Mouse (Mus musculus): ENCODE measurements around the gene Eif2a.
"Not testable (repeated sequence)": the region's sequence is repeated elsewhere in the genome, so short reads cannot be mapped to it uniquely, and the experiment has no call there.

The Eif2a gene

GRCm38 (mm10) chr3:58521361-58521760 is 4.3 kb upstream of the Eif2a start:
- DNase-seq (ENCODE audit: low spot score in 2 of 2), result no peak

GRCm38 (mm10) chr3:58523386-58523785 is 2.2 kb upstream of the Eif2a start:
- no peak for DNase-seq (ENCODE audit: low spot score in 2 of 2)

GRCm38 (mm10) chr3:58524246-58524645 is 1.4 kb upstream of the Eif2a start:
- DNase-seq (ENCODE audit: low spot score in 2 of 2), result no peak

GRCm38 (mm10) chr3:58525166-58525565 is 455 bp upstream of the Eif2a start:
- no peak for DNase-seq (ENCODE audit: low spot score in 2 of 2)

GRCm38 (mm10) chr3:58526408-58526737 is 752 bp downstream of the Eif2a start:
- DNase-seq (ENCODE audit: low spot score in 2 of 2), result no peak

- DNase-seq (ENCODE audit: low spot score in 2 of 2), result no peak
Measured at GRCm38 (mm10) chr3:58536573-58536972, 11.0 kb downstream of the Eif2a start.

GRCm38 (mm10) chr3:58552001-58552811 is 26.6 kb downstream of the Eif2a start:
- DNase-seq (ENCODE audit: low spot score in 2 of 2), result no peak

GRCm38 (mm10) chr3:58556649-58557048 is 31.0 kb downstream of the Eif2a start:
- DNase-seq (ENCODE audit: low spot score in 2 of 2), result no peak

GRCm38 (mm10) chr3:58559887-58560286 is 34.3 kb downstream of the Eif2a start:
- no peak for DNase-seq (ENCODE audit: low spot score in 2 of 2)

- DNase-seq (ENCODE audit: low spot score in 2 of 2), result no peak
Measured at GRCm38 (mm10) chr3:58561437-58561836, 35.8 kb downstream of the Eif2a start.

GRCm38 (mm10) chr3:58570821-58571220 is 45.2 kb downstream of the Eif2a start:
- DNase-seq (ENCODE audit: low spot score in 2 of 2), result no peak

- peak; percentile 95 to 96 for DNase-seq (ENCODE audit: low spot score in 2 of 2)
Measured at GRCm38 (mm10) chr3:58576137-58577066, 50.8 kb downstream of the Eif2a start, which contains the start of gene Selenot. Gene Selenot (plus strand): TSS chr3:58576636.

GRCm38 (mm10) chr3:58577067-58577503 is 51.5 kb downstream of the Eif2a start:
- peak; percentile 33 to 56 for DNase-seq (ENCODE audit: low spot score in 2 of 2)

GRCm38 (mm10) chr3:58577506-58578050 is 52.0 kb downstream of the Eif2a start:
- DNase-seq (ENCODE audit: low spot score in 2 of 2), result no peak

GRCm38 (mm10) chr3:58581530-58581929 is 55.9 kb downstream of the Eif2a start:
- DNase-seq (ENCODE audit: low spot score in 2 of 2), result no peak

- no peak for DNase-seq (ENCODE audit: low spot score in 2 of 2)
Measured at GRCm38 (mm10) chr3:58582297-58582696, 56.7 kb downstream of the Eif2a start.

- no peak for DNase-seq (ENCODE audit: low spot score in 2 of 2)
Measured at GRCm38 (mm10) chr3:58582788-58583426, 57.3 kb downstream of the Eif2a start.

- DNase-seq (ENCODE audit: low spot score in 2 of 2), result not testable (repeated sequence)
Measured at GRCm38 (mm10) chr3:58590544-58590943, 64.9 kb downstream of the Eif2a start.

GRCm38 (mm10) chr3:58592666-58593065 is 67.0 kb downstream of the Eif2a start:
- DNase-seq (ENCODE audit: low spot score in 2 of 2), result not testable (repeated sequence)

GRCm38 (mm10) chr3:58593623-58594022 is 68.0 kb downstream of the Eif2a start:
- no peak for DNase-seq (ENCODE audit: low spot score in 2 of 2)

Data from spleen, postnatal 14 days (tissue).